Mouse (Mus musculus) frontal cortex, postnatal 14 days (tissue): ENCODE results near the gene Arpp21.
A peak's percentile ranks its signal among the peaks of the same experiment; 100 is the strongest.

Experiments
- DNase-seq, 2 experiments: peaks; one replicate each; pipeline ENCODE4 v3.0.0; 2022; ENCODE audit warnings: low spot score in 2 of 2

Gene Arpp21

DNA sequence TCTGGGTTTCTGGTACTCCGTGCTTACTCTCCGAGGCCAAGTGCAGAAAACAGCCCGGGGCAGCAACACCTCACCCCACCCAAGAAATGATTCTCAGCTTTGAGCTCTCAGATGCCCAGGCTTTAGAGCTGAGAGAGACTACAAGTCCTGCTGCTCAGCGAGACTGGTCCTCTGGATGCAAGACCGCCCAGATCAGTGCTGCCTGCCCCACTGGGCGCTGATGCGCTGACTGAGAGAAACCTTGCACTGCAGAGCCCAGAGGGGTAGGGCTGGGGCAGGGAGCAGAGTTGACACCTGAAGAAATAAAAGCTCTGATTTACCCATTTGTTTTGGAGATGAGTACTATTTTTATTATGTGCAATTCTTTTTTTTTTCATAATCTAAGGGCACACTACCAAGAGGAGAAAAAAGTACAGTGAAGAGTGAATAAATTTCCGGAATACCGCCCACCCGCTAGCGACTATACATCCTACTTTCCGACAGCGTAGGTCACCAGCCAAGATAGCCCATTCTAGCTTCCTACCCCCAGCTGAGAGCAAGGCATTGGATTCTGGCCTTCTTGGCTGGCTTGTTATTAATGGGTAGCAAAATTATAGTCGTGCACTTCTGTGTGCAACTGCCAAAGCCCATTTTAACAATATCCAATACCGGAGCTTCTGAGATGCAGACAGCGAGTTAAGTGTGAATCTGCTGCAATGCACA, at the start of gene Arpp21:
TSS of gene Arpp21 (minus strand) at position 243 of the 702 bp plus-strand sequence.
- DNase-seq, result no peak

DNA sequence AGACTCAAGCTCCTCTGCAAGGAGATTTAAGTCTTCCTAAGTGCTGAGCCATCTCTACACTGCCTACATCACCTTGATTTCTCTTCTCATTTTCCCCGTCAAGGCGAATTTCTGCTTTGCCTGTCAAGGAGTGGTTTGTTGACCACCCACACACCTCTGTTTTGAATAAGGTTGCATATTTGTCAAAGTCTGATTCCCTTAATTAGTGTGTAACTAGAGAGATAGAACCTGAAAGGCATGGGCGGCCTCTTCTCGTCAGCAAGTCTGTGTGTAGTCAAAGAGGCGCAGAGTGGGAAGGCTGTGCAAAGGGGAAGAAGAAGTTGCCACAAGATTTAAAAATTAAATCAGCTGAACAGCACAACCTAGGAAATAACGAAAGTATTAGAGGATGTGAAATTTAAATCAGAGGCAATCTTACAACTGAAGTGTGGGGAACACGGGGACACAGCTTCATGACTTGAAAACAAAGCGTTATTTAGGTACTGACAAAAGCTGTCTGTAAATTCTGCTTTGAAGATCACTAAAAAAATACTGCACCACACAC, 36.8 kb upstream of the Arpp21 start:
- no peak for DNase-seq

DNA sequence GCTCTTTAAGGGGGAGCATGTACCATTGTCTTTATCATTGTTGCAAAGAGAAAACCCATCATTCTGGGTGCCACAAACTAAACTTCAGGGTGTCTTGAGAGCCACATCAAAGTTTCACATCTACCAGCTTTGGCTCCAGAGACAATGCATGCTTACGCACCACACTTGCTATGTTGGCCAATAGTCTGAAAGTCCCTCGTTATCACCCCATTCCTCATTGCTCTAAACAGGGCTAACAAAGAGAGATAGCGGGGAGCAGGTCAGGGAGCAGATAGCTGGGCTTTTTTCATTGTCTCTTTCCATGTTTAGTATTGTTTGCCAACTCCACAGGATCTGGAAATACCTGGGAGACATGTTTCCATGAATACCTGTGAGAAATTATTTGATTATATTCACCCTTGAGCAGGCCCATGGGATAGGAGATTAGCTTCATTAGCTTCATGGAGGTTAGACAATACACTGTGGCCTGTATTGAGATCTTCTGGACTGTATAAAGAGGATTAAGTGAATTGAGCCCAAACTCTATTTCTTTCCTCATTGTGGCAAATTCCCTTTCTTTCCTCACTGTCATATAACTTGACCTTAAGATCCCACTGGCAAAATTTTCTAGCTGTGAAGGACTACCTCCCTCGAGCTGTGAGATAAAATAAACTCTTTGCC, 29.4 kb upstream of the Arpp21 start:
- no peak for DNase-seq

DNA sequence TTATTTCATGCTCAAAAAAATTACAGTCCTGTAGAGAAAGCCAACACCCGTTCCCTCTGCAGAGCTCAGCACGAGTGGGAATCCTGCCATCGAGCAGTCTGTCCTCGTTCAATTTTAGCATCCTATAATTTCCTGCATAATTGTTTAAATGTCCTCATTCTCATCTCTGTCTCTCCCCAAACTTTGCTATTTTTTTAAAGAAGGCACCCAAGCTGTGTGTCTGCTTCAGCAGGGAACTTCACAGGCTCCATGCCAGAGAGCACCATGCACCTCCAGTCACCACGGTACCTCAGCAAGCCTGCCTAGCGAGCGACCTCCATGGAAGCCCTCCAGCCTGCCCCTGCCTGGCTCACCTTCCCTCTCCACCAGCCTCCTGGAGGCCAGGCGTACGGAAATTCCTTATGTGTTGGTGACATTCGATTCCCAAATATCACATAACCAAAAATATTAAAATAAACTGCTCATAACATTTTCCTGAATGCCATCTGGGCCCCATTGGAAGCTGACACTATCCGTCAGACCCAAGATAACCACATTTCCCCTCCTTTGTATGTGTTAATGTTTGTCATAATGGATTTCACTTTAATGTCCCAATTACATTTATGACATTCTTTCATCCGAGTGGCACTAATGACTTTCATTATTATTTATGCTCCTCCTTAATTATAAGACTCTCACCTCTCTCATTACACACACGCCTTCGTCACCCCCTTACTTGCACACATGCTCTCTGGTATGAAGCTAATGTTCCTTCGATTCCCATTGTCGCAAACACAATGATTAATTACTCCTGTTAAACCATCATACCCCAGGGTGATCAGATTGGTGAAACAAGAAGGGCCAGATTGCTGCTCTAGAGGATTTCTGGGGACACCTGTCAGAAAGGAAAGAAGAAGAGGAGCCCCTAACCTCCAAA, 26.5 kb upstream of the Arpp21 start:
- peak; percentile 35 to 46 for DNase-seq

GRCm38 (mm10) chr9:112261556-112261955, 25.8 kb upstream of the Arpp21 start:
- no peak for DNase-seq

- DNase-seq, result no peak
Measured at GRCm38 (mm10) chr9:112260696-112261095, 25.0 kb upstream of the Arpp21 start.

DNA sequence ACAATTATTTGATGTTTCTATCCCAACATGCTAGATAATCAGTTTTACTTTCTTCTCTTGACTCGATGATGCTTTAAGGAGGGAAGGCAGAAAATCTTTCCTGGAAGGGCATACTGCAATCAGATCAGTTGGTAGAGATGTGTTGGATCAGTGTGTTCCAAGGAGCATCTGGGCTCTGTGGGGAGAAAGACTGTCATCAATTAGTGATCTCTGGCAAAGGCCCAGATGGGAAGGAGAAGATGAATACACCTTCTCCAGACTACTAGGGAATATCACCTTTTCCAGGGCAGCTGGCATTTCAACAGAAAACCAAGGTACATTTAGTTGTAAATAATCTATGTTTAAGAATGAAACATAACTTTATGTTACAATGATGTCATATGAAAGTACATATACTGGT, 22.8 kb upstream of the Arpp21 start:
- DNase-seq, result no peak

- DNase-seq, result no peak
Measured at GRCm38 (mm10) chr9:112255971-112256370, 20.2 kb upstream of the Arpp21 start.

DNA sequence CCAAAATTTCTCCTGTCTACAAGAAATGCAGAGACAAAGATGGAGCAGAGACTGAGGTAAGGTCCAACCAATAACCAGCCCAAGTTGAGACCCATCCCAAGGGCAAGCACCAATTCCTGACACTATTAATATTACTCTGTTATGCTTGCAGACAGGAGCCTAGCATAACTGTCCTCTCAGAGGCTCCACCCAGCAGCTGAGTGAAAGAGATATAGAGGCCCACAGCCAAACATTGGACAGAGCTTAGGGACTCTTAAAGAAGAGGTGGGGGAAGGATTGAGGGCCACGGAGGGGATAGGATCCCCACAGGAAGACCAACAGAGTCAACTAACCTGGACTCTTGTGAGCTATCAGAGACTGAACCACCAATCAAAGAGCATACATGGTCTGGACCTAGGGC, 18.0 kb upstream of the Arpp21 start:
- DNase-seq, result no peak

- DNase-seq, result no peak
Measured at GRCm38 (mm10) chr9:112251857-112252256, 16.1 kb upstream of the Arpp21 start.

DNA sequence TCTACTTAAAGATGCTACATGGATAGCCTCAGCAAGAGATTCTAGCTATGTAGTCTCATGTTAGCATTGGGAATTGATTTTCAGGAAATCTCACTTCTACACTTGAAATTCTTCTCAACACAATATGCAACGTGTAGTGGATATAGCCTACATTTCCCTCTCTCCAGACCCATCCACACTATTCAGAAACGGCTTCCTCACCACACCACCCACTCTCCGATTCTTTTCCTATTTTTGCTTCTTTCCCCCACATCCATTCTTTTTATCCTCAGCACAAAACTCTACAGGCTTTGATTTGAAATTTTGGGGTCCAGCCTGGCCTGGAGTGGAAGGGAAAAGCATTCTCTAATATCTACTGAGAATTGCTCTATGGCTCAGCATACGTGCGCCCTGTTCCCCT, 15.6 kb upstream of the Arpp21 start:
- no peak for DNase-seq

GRCm38 (mm10) chr9:112249753-112250152, 14.0 kb upstream of the Arpp21 start:
- DNase-seq, result no peak

GRCm38 (mm10) chr9:112247183-112247582, 11.4 kb upstream of the Arpp21 start:
- DNase-seq, result no peak

GRCm38 (mm10) chr9:112238168-112238567, 2.4 kb upstream of the Arpp21 start:
- DNase-seq, result no peak

DNA sequence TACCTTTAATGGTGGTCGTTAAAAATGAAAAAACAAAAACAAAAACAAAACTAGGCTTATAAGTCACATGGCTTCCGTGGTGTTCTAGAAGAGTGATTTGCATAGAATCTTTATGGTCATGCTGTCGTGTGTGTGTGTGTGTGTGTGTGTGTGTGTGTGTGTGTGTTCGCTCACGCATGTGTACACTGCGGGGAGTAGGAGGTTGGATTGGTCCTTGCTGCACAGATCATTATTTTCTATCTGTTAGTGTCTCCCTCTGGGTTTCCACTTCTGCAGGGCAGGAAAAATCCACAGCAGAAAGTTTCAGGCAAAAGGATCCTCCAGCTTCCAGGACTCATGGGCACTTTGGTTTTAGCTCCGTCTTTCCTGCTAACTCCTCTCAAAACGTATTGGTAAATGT, 813 bp upstream of the Arpp21 start:
- DNase-seq, result no peak

DNA sequence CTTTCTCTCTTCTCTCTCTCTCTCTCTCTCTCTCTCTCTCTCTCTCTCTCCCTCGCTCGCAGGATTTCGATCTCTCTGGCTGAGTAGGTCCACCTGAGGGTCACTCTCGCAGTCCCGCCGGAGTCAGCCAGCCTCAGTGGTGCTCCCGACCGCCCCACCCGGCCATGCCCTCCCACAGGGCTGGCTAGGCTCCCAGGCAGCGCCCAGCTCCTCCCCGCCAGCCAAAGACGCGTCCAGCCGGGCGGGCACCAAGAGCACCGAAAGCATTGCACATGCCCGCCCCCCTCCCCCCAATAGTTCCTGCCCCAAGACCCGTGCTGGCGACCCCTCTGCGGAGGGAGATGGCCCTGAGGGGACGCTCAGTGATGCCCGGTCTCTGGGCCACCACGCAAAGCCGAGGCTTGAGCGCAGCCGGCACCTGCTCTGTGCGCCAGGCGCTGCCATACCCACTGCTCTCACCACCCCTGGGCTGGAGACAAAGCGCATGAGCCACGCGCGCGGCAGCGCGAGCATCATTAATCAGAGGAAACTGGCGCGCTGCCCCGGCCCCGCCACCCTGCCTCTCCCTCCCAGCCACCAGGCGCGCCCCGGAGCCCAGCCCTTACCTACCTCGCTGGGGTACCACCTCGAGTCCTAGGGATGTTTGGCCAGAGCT, 570 bp downstream of the Arpp21 start:
- peak; percentile 59 to 73 for DNase-seq

- no peak for DNase-seq
Measured at GRCm38 (mm10) chr9:112234505-112235024, 1.2 kb downstream of the Arpp21 start.

DNA sequence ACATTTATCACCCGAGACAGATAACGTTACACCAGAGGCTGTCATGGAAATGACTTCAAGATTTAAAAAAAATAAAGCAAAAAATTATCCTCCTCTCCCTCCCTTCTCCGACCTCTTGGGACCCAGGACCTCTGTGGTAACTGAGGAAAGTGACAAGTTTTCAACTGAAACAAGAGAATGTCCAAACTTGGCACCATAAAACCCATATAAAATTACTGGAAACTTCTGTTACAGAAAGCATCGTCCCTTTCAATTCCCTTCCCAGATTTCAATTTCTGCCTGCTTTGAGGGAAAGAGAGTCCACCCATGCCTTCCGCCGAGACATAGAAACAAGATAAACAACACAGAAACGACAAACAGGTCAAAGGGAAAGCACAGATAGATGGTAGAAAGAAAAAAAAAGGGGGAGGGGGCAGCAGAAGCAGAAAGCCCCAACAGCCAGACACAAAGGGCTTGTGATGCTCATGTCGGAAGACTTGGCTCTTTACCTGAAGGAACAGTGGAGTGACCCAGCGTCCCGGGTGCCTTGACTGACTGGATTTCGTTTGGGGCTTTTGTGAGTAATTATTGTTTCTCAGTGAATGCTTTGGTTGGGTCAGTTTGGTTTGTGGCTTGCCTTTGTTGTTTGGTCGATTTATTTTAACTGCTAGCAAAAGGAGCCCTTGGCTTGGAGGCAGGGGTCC, 1.8 kb downstream of the Arpp21 start:
- DNase-seq, result no peak

- DNase-seq, result no peak
Measured at GRCm38 (mm10) chr9:112233378-112233777, 2.4 kb downstream of the Arpp21 start.

GRCm38 (mm10) chr9:112231935-112232575, 3.7 kb downstream of the Arpp21 start:
- no peak for DNase-seq
